Mouse (Mus musculus): ENCODE results near the gene Tle6. TPM values are rescaled to one million over a fixed set of nuclear protein-coding genes. Genes with fewer than 3 reads are reported as not detected.

Tle6 gene
- total and polyA plus RNA-seq, 3 experiments: 16.9 to 31.9 TPM; not detected in 1

- TF ChIP-seq ZMIZ1 (IDR thresholded peaks at IDR 0.05; ENCODE audit: low read depth, low read length): peak; percentile 11; the same call in 1 of the 2 replicates
- no peak for TF ChIP-seq EP300 (IDR thresholded peaks at IDR 0.05; ENCODE audit: low read depth in 1 of 2, low read length in 2 of 2)
- no peak for TF ChIP-seq USF2 (IDR thresholded peaks at IDR 0.05; ENCODE audit: borderline replicate concordance in 1 of 2, insufficient read depth in 1 of 2, low read depth in 1 of 2, low read length in 2 of 2)
Observed at GRCm38 (mm10) chr10:81570831-81571500, 29.9 kb downstream of the Tle6 start (continued).

- no peak for DNase-seq (ENCODE audit: low read depth, low spot score)
- peak overlapping the region; percentile 69 to 79; a peak in 3 of 4 replicates for H3K4me3 ChIP-seq (ENCODE audit: control insufficient read depth in 1 of 2, insufficient read depth in 1 of 2, low read depth in 2 of 2, low read length in 2 of 2)
- TF ChIP-seq GATA1 (IDR thresholded peaks at IDR 0.05; ENCODE audit: low read depth, low read length): no peak
- TF ChIP-seq ZC3H11A (IDR thresholded peaks at IDR 0.05; ENCODE audit: low read depth, low read length): no peak
- no peak for TF ChIP-seq CHD2 (IDR thresholded peaks at IDR 0.05; ENCODE audit: low read length)
- no peak for TF ChIP-seq MEF2A (IDR thresholded peaks at IDR 0.05; ENCODE audit: extremely low read depth, insufficient replicate concordance, low read depth, low read length, poor library complexity, severe bottlenecking)
- TF ChIP-seq EP300 (IDR thresholded peaks at IDR 0.05; ENCODE audit: low read depth in 1 of 2, low read length in 2 of 2): no peak
- TF ChIP-seq POLR2AphosphoS2 (IDR thresholded peaks at IDR 0.05; ENCODE audit: low read length): no peak
- TF ChIP-seq RCOR1 (IDR thresholded peaks at IDR 0.05; ENCODE audit: low read depth, low read length): no peak
- no peak for TF ChIP-seq ZMIZ1 (IDR thresholded peaks at IDR 0.05; ENCODE audit: low read depth, low read length)
- no peak for TF ChIP-seq CTCF (IDR thresholded peaks at IDR 0.05 in 2 of 3, conservative IDR thresholded peaks at IDR 0.05 in 1 of 3; ENCODE audit: control insufficient read depth in 1 of 3, insufficient read depth in 1 of 3, low read depth in 2 of 3, low read length in 3 of 3, poor library complexity in 1 of 3, severe bottlenecking in 1 of 3)
- TF ChIP-seq GABPA (IDR thresholded peaks at IDR 0.05; ENCODE audit: low read depth, low read length): no peak
- no peak for TF ChIP-seq JUND (IDR thresholded peaks at IDR 0.05; ENCODE audit: low read depth, low read length)
- no peak for TF ChIP-seq MYC (IDR thresholded peaks at IDR 0.05; ENCODE audit: low read depth, low read length)
- no peak for TF ChIP-seq SMC3 (IDR thresholded peaks at IDR 0.05; ENCODE audit: low read depth, low read length)
- H3K79me2 ChIP-seq (ENCODE audit: control insufficient read depth, insufficient read depth, low read length, poor library complexity): no peaks in the 10 kb centered on the region; the same call in 1 of the 2 replicates
- H3K27me3 ChIP-seq (ENCODE audit: control insufficient read depth in 1 of 2, insufficient read depth in 2 of 2, low read length in 2 of 2): no peaks in the 10 kb centered on the region
- peaks cover 0 to 12% of the 10 kb centered on the region in 2 experiments; a peak in 2 of 4 replicates for H3K36me3 ChIP-seq (ENCODE audit: control insufficient read depth in 1 of 2, insufficient read depth in 2 of 2, low read length in 2 of 2)
- H3K9ac ChIP-seq (ENCODE audit: control insufficient read depth, low read depth, low read length, poor library complexity, severe bottlenecking): peak overlapping the region; percentile 88
- no peak overlapping the region for H3K27ac ChIP-seq (ENCODE audit: control insufficient read depth, low read depth, low read length)
- no peaks in the 10 kb centered on the region for H3K9me3 ChIP-seq (replicated peaks; ENCODE audit: insufficient read depth, low read length)
- H3K4me1 ChIP-seq (ENCODE audit: control insufficient read depth in 1 of 2, insufficient read depth in 2 of 2, low read length in 2 of 2): peaks cover 3 to 26% of the 10 kb centered on the region in 2 experiments; a peak in 3 of 4 replicates
Observed at GRCm38 (mm10) chr10:81570238-81570800, 30.6 kb downstream of the Tle6 start.
